Mouse (Mus musculus) G1E (cell line): ENCODE measurements around the gene Cdk1.

ENCODE experiments used
- CTCF ChIP-seq: IDR thresholded peaks from 2 replicates; pipeline ENCODE4 v1.5.1; 2012; ENCODE audit warnings: low read depth, low read length, inconsistent platforms, mixed read lengths
- TAL1 ChIP-seq: conservative IDR thresholded peaks from 2 replicates; pipeline ENCODE4 v1.6.1; 2012; ENCODE audit warnings: low read depth, low read length, inconsistent platforms, mixed read lengths

- TF ChIP-seq CTCF (no peak), TAL1 (no peak)
These were observed 24.6 kb downstream of the Cdk1 start for GRCm38 (mm10) chr10:69328029-69328655.
